ENCODE assay signal across 12 mouse cellular contexts in genomic region chr16:22466381-22466780, GRCm38 (mm10). TPM values are rescaled to one million over a fixed set of nuclear protein-coding genes. Genes with fewer than 3 reads are reported as not detected.
A peak's percentile ranks its signal among the peaks of the same experiment; 100 is the strongest.
DNase-seq lines count a peak whose midpoint lies in the region.
"Had no signal": no experiment of that assay in that cellular context is flagged by ENCODE, and none has a peak within 500 bp of the region (broad histone marks: within the 10 kb centered on the region; RNA-seq: fewer than 3 reads in every experiment).

No protein-coding gene starts in this region.

- peak; percentile 29 for DNase-seq in spleen, adult 12 weeks (ENCODE audit: low spot score)
- DNase-seq in spleen, postnatal 14 days (ENCODE audit: low spot score in 2 of 2) = no peak
- peak; percentile 90 for DNase-seq in T-cell, adult 2 months (ENCODE audit: low spot score)
- peak; percentile 70 for DNase-seq in spleen, postnatal 36 days (ENCODE audit: low spot score in 2 of 2)
- DNase-seq in thymus, postnatal 4 days = peak; percentile 58
- DNase-seq in left cerebral cortex, postnatal 10 days (ENCODE audit: extremely low spot score in 1 of 2, low spot score in 2 of 2) = no peak
- no peak for DNase-seq in retina, embryonic 14.5 days (ENCODE audit: low spot score)
- DNase-seq: adrenal gland, postnatal 10 days; cerebellum, adult 18-20 months; heart, adult 18-20 months; kidney, adult 2 months; liver, postnatal 0 days had no signal

- intact Hi-C loops in left cerebral cortex, postnatal 10 days (cut with DNase I) = no loop called here

RNA-seq across cellular contexts. Expression of gene Etv5, which starts 26.9 kb away (rescaled TPM):
- 10 to 100 TPM; 39.1 to 39.3 TPM for total RNA-seq in left cerebral cortex, postnatal 10 days (2021)

Comparison
In these comparisons a context has a peak if more than half of its experiments do, and no peak if none do; other contexts are left out.
1. DNase-seq: peak in spleen, adult 12 weeks (single experiment), T-cell, adult 2 months (single experiment), spleen, postnatal 36 days (2 of 2) and thymus, postnatal 4 days (single experiment); none in spleen, postnatal 14 days (0 of 2), left cerebral cortex, postnatal 10 days (0 of 2) and retina, embryonic 14.5 days (single experiment).